Mouse (Mus musculus) neural tube, embryonic 15.5 days (tissue): Measurements from ENCODE around the gene Cdc6. TPM values are rescaled to one million over a fixed set of nuclear protein-coding genes. Genes with fewer than 3 reads are reported as not detected.

Experiments used
- ATAC-seq: fragments of 200-750 bp; cut with Nextera tagmentation; 2 replicates; pipeline ENCODE4 v1.8.0; 2017; ENCODE audit warnings: mild to moderate bottlenecking, moderate TSS enrichment, moderate library complexity; ENCODE audit not compliant: low FRiP score
- H3K27ac ChIP-seq: fragments of 300-500 bp; sonication (generic); replicated peaks from 2 replicates; pipeline ENCODE4 v1.5.1; 2015; ENCODE audit warnings: mild to moderate bottlenecking, inconsistent platforms
- H3K27me3 ChIP-seq: fragments of 300-500 bp; sonication (generic); replicated peaks from 2 replicates; pipeline ENCODE4 v1.6.1; 2015; ENCODE audit warnings: inconsistent platforms
- H3K36me3 ChIP-seq: fragments of 300-500 bp; sonication (generic); 2 replicates; pipeline ENCODE4 v1.6.1; 2015; ENCODE audit warnings: inconsistent platforms
- H3K4me1 ChIP-seq: fragments of 300-500 bp; sonication (generic); 2 replicates; pipeline ENCODE4 v1.6.1; 2015; ENCODE audit warnings: inconsistent platforms
- H3K4me2 ChIP-seq: fragments of 300-500 bp; sonication (generic); 2 replicates; pipeline ENCODE4 v1.6.1; 2015; ENCODE audit warnings: inconsistent platforms, mild to moderate bottlenecking, moderate library complexity
- H3K4me3 ChIP-seq: fragments of 300-500 bp; sonication (generic); replicated peaks from 2 replicates; pipeline ENCODE4 v1.5.1; 2015; ENCODE audit warnings: mild to moderate bottlenecking, inconsistent platforms
- H3K9ac ChIP-seq: fragments of 300-500 bp; sonication (generic); replicated peaks from 2 replicates; pipeline ENCODE4 v1.6.1; 2015; ENCODE audit warnings: mild to moderate bottlenecking, inconsistent platforms
- H3K9me3 ChIP-seq: fragments of 300-500 bp; sonication (generic); replicated peaks from 2 replicates; pipeline ENCODE4 v1.6.1; 2016; ENCODE audit warnings: inconsistent platforms
- WGBS: fragments of 180-500 bp; shearing (Covaris S2); methylation state at CpG from one replicate; pipeline ENCODE4 v1.1.7; 2015; ENCODE audit warnings: mixed read lengths; 5-methylcytosine and 5-hydroxymethylcytosine counted together
- polyA plus RNA-seq: library from polyadenylated mRNA; unstranded; fragments of >200 nt; fragmentation: Nextera tagmentation; extraction: Ambion mirVana; gene quantifications from 2 replicates; pipeline ENCODE4 v1.2.1, GENCODE M21; 2015

Cdc6 gene
- polyA plus RNA-seq, 1 experiment from 2014 or later: 3.8 TPM

DNA sequence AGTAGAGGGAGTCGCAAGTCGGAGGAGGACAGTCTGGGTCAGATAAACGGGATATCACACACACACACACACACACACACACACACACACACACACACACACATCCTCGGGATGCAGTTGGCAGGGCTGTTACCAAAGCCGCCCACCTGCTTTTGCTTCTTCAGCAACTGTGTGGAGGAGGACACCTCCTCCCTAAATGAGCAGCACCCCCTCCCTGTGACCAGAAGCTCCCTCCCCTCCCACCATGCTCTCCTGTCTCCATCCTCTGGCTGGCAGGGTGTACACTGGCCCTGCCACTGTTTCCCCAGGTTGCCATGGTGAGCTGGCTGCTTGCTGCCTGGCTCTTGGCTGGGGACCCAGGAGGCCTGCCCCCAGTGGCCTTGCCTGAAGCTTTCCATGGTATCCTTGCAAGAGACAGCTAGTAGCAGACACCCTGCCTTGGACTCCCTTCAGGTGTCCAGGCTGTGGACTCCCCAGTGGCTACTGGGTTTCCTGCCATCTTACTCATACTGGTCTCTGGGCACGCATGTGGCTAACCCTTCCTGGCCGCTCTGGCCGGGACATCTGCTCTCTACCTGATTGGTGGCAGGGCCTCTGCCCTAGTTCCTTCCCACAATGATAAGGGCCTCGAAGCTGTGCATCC lies 59.0 kb downstream of the Cdc6 start:
- Histone ChIP-seq H3K4me3 (no peak overlapping the region), H3K9ac (no peak overlapping the region), H3K27ac (peak overlapping the region; percentile 83), H3K4me2 (peak overlapping the region; percentile 99), H3K27me3 (no peaks in the 10 kb centered on the region), H3K9me3 (no peaks in the 10 kb centered on the region), H3K4me1 (peaks cover 100% of the 10 kb centered on the region), H3K36me3 (peaks cover 5% of the 10 kb centered on the region; the same call in 1 of the 2 replicates)
- ATAC-seq: peak; percentile 19; the same call in 1 of the 2 replicates
- 12% methylated on average over 9 of the region's 9 CpGs for WGBS

DNA sequence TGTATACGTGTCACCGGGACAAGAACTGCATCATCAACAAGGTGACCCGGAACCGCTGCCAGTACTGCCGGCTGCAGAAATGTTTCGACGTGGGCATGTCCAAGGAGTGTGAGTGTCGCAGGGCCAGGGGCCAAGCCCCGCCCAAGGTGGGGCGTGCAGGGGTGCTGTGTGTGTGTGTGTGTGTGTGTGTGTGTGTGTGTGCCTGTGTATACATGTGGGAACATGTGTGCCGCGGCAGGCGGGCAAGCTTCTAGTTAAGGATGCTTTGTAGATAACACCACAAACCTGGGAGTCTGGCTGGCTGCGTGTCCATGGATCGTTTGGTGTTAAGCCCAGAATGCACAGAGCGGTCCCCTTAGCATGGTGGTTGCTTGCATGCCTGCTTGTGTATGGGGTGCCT lies 60.5 kb downstream of the Cdc6 start:
- no peak overlapping the region; the same call in 1 of the 2 replicates for H3K4me3 ChIP-seq
- WGBS: 20% methylated on average over 16 of the region's 16 CpGs

DNA sequence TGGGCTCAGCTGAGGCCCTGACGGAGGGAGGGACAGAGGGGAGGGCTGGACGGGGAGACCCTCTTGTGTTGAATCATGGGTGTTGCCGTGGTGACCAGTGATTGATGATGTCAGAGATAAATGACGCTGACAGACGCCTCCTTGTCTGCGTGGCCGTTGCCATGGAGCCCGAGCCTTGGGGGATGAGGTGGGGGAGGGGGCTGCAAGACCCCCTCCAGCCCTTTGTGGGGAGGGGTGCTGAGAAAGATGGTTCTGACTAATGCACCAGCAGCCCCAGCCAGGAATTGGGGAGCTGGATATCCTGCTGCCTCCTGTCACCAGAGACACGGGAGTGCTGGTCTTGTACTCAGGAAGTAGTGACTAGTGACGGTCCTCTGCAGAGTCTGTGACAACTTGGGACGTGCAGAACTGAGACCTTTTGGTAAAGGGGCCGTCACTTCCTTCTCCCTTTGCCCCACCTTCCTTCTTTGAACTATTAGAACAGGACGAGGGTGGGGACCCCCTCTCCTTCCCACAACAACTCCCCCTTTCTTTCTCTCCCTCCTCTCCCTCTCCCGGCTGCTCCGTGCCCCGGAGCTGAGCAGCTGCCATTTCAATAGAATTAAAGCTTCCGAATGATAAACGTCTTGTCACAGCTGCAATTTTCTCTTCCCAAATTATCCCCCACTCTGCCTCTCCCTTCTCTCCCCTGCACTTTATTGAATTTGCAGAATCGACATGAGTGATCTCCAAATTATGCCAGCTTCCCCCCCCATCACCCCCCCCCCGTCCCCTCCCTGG lies 61.3 kb downstream of the Cdc6 start:
- Histone ChIP-seq H3K27ac (peak overlapping the region; percentile 83), H3K9me3 (no peaks in the 10 kb centered on the region), H3K4me3 (no peak overlapping the region), H3K9ac (0 out of 2 replicates have a peak overlapping the region, but pooled peaks have one; percentile 18), H3K36me3 (peaks cover 22% of the 10 kb centered on the region), H3K27me3 (no peaks in the 10 kb centered on the region), H3K4me2 (peak overlapping the region; percentile 43), H3K4me1 (peaks cover 85% of the 10 kb centered on the region)
- peak; percentile 33 for ATAC-seq
- WGBS: 2% methylated on average over 20 of the region's 20 CpGs

More for the DNA sequence above, 60.5 kb downstream of the Cdc6 start:
- H3K9ac ChIP-seq: 0 out of 2 replicates have a peak overlapping the region, but pooled peaks have one; percentile 18
- peaks cover 93% of the 10 kb centered on the region for H3K4me1 ChIP-seq
- no peaks in the 10 kb centered on the region for H3K9me3 ChIP-seq
- H3K27me3 ChIP-seq: no peaks in the 10 kb centered on the region
- H3K4me2 ChIP-seq: peak overlapping the region; percentile 43
- H3K27ac ChIP-seq: peak overlapping the region; percentile 83
- peaks cover 14% of the 10 kb centered on the region for H3K36me3 ChIP-seq
- no peak for ATAC-seq

DNA sequence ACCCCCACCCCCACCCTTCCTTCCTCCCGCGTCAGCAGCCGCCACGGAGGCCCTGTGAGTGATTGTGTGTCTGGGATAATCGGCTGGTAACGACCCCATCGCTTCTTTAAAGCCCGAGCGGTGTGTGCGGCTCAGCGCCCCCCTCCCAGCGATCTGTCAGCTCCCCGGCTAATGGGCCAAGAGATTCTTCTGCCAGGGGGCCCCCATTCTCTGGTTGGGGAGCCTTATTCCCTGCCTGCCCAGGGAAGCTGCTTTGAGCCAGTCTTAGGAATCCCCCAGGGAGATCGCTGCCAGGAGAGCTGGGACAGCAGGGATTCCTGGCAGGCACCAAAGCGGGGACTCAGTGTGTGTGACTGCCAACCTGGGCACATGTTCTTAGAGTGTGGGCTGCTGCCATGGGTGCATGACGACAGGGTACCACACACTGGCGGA lies 61.9 kb downstream of the Cdc6 start:
- Histone ChIP-seq H3K27ac (peak overlapping the region; percentile 83), H3K9me3 (no peaks in the 10 kb centered on the region), H3K9ac (peak overlapping the region; percentile 27; the same call in 1 of the 2 replicates), H3K4me2 (peak overlapping the region; percentile 43), H3K27me3 (no peaks in the 10 kb centered on the region), H3K36me3 (peaks cover 26% of the 10 kb centered on the region), H3K4me3 (no peak overlapping the region), H3K4me1 (peaks cover 79% of the 10 kb centered on the region)
- ATAC-seq: peak; percentile 36
- WGBS: 12% methylated on average over 17 of the region's 17 CpGs

DNA sequence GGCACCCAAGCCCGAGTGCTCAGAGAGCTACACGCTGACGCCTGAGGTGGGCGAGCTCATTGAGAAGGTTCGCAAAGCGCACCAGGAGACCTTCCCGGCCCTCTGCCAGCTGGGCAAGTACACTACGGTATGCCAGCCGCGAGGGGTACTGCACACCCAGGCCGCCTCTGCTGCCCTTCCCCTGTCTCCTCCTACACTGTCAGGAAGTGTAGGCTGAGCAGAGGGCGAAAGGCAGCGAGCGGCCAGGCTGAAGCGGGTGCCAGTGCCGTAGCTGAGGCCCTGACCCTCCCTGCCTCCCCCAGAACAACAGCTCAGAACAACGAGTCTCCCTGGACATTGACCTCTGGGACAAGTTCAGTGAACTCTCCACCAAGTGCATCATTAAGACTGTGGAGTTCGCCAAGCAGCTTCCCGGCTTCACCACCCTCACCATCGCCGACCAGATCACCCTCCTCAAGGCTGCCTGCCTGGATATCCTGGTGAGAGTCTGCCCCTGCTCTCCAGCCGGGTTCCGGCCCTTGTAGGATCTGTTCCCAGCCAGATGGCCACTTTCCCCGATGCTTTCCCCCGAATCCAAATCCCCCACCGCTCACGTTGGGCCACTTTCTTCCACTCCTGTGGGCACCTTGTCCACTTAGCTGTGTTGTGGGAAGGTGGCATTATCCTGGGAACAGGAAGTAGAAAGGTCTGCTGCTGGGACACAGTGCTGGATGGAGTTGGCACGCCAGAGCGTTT lies 62.8 kb downstream of the Cdc6 start:
- no peaks in the 10 kb centered on the region for H3K27me3 ChIP-seq
- no peaks in the 10 kb centered on the region for H3K9me3 ChIP-seq
- ATAC-seq: no peak
- no peak overlapping the region for H3K4me3 ChIP-seq
- peaks cover 26% of the 10 kb centered on the region for H3K36me3 ChIP-seq
- peak overlapping the region; percentile 83 for H3K27ac ChIP-seq
- peaks cover 70% of the 10 kb centered on the region for H3K4me1 ChIP-seq
- H3K9ac ChIP-seq: no peak overlapping the region
- H3K4me2 ChIP-seq: peak overlapping the region; percentile 43
- whole genome bisulfite sequencing: 35% methylated on average over 29 of the region's 29 CpGs

DNA sequence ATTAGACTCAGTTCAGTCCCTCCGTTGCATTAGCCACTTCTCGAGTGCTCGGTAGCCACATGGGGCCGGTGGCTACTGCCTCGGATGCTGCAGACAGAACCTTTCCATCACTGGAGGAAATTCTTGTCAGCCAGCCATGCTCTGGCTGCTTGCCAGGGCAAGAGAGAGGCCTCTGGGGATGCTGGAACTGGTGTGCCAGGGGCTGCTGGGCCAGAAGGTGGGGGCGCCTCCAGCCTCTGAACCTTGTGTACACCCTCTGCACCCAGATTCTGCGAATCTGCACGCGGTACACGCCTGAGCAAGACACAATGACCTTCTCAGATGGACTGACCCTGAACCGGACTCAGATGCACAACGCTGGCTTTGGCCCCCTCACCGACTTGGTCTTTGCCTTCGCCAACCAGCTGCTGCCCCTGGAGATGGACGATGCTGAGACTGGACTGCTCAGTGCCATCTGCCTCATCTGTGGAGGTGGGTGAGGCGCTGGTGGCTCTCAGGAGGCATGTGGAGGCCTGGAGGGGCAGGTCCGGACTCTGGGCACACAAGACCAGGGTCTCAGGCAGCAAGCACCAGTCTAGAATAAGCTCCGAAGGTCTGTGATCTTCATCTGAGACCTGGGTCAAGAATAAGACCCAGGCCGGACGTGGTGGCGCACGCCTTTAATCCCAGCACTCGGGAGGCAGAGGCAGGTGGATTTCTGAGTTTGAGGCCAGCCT lies 63.9 kb downstream of the Cdc6 start:
- WGBS: 43% methylated on average over 23 of the region's 23 CpGs
- no peaks in the 10 kb centered on the region for H3K27me3 ChIP-seq
- peaks cover 26% of the 10 kb centered on the region for H3K36me3 ChIP-seq
- H3K9me3 ChIP-seq: no peaks in the 10 kb centered on the region
- no peak overlapping the region for H3K4me3 ChIP-seq
- no peak for ATAC-seq
- peak overlapping the region; percentile 83 for H3K27ac ChIP-seq
- H3K4me1 ChIP-seq: peaks cover 59% of the 10 kb centered on the region
- no peak overlapping the region for H3K4me2 ChIP-seq
- no peak overlapping the region for H3K9ac ChIP-seq

DNA sequence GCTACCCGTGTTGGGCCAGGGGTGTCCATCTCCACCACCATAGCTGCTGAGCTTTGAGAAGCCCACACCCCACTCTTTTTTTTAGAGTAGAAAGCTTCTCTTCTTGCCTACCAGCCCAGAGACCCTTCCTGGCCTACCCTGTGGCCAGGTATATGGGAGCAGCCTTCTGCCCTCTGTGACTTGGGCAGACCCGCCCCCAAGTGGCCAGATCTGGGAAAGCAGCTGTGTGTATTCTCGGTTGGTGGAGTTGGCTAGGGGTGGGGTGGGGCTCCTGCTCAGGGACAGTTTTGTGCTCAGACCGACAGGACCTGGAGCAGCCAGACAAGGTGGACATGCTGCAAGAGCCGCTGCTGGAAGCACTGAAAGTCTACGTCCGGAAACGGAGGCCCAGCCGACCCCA lies 64.6 kb downstream of the Cdc6 start:
- no peak for ATAC-seq
- H3K36me3 ChIP-seq: peaks cover 26% of the 10 kb centered on the region
- WGBS: 53% methylated on average over 9 of the region's 9 CpGs
- H3K27me3 ChIP-seq: no peaks in the 10 kb centered on the region
- H3K27ac ChIP-seq: no peak overlapping the region
- H3K9me3 ChIP-seq: no peaks in the 10 kb centered on the region
- H3K4me2 ChIP-seq: no peak overlapping the region
- no peak overlapping the region for H3K4me3 ChIP-seq
- H3K4me1 ChIP-seq: peaks cover 52% of the 10 kb centered on the region
- H3K9ac ChIP-seq: 0 out of 2 replicates have a peak overlapping the region, but pooled peaks have one; percentile 23

DNA sequence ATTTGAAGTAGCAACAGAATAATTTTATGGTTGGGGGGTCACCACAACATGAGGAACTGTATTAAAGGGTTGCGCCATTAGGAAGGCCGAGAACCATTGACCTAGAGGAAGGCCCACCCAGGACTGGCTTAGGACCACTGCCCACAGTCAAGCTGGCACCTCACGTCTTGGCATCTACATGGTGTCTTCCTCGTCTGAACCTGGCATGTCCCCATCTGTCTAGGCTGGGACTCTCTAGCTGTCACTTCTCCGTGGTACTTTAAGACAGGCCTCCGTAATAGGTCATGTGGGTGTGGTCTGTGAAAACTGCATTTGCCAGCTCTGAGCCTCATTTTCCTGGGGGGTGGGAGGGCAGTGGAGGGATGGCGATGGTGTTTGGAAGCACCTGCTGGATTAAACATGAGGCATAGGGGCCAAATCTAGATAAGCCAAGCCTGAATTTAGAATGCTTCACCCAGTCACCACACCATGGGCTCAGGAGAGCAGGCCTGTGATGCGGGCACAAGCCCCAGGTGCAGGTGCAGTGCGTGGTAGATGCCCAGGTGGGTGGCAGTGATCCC lies 65.3 kb downstream of the Cdc6 start:
- H3K4me2 ChIP-seq: no peak overlapping the region
- H3K27me3 ChIP-seq: no peaks in the 10 kb centered on the region
- no peak overlapping the region for H3K4me3 ChIP-seq
- H3K4me1 ChIP-seq: peaks cover 45% of the 10 kb centered on the region
- H3K27ac ChIP-seq: no peak overlapping the region
- 88% methylated on average over 9 of the region's 9 CpGs for WGBS
- no peak overlapping the region for H3K9ac ChIP-seq
- no peaks in the 10 kb centered on the region for H3K9me3 ChIP-seq
- peaks cover 26% of the 10 kb centered on the region for H3K36me3 ChIP-seq
- ATAC-seq: no peak

Other genes starting within 250 kb of the Cdc6 start
- gene Gsdma, start 243.4 kb upstream of the Cdc6 start, polyA plus RNA-seq: 0.06 TPM in 1 of 2 replicates, not detected in the other
- gene Psmd3, start 225.2 kb upstream of the Cdc6 start, polyA plus RNA-seq: 185 and 191 TPM in 2 replicates
- not detected in 2 replicates for gene Csf3, start 206.5 kb upstream of the Cdc6 start, polyA plus RNA-seq
- gene Med24, start 178.4 kb upstream of the Cdc6 start, polyA plus RNA-seq: 59.6 and 60.9 TPM in 2 replicates
- gene Thra, start 167.2 kb upstream of the Cdc6 start, polyA plus RNA-seq: 104 and 125 TPM in 2 replicates
- 3.8 and 4.0 TPM in 2 replicates for gene Nr1d1, start 132.5 kb upstream of the Cdc6 start, polyA plus RNA-seq
- 27.5 and 30.1 TPM in 2 replicates for gene Msl1, start 112.3 kb upstream of the Cdc6 start, polyA plus RNA-seq
- 44.3 and 46.8 TPM in 2 replicates for gene Casc3, start 102.9 kb upstream of the Cdc6 start, polyA plus RNA-seq
- 12.5 and 13.7 TPM in 2 replicates for gene Rapgefl1, start 71.0 kb upstream of the Cdc6 start, polyA plus RNA-seq
- gene Wipf2, start 44.2 kb upstream of the Cdc6 start, polyA plus RNA-seq: 3.9 and 4.8 TPM in 2 replicates
- 17.3 and 19.9 TPM in 2 replicates for gene Rara, start 20.0 kb downstream of the Cdc6 start, polyA plus RNA-seq
- 2.2 and 3.0 TPM in 2 replicates for gene Gjd3, start 75.2 kb downstream of the Cdc6 start, polyA plus RNA-seq
- 25.8 and 71.2 TPM in 2 replicates for gene Top2a, start 116.4 kb downstream of the Cdc6 start, polyA plus RNA-seq
- 151 and 215 TPM in 2 replicates for gene Igfbp4, start 133.4 kb downstream of the Cdc6 start, polyA plus RNA-seq
- 0.09 and 0.22 TPM in 2 replicates for gene Tns4, start 181.5 kb downstream of the Cdc6 start, polyA plus RNA-seq
- gene Ccr7, start 247.3 kb downstream of the Cdc6 start, polyA plus RNA-seq: 0.52 TPM in 1 of 2 replicates, not detected in the other